Mouse (Mus musculus) midbrain, embryonic 14.5 days (tissue): ENCODE data around the gene Zfp738. TPM values are rescaled to one million over a fixed set of nuclear protein-coding genes. Genes with fewer than 3 reads are reported as not detected.
"Not testable (repeated sequence)": the region's sequence is repeated elsewhere in the genome, so short reads cannot be mapped to it uniquely, and the experiment has no call there.

ENCODE experiments used
- ATAC-seq: fragments of 200-750 bp; cut with Nextera tagmentation; 2 replicates; pipeline ENCODE4 v1.8.0; 2017; ENCODE audit warnings: moderate number of reproducible peaks, moderate library complexity; ENCODE audit not compliant: low FRiP score, low TSS enrichment
- DNase-seq: peaks from one replicate; pipeline ENCODE4 v3.0.0-alpha.2; 2015
- H3K27ac ChIP-seq: fragments of 300-500 bp; sonication (generic); replicated peaks from 2 replicates; pipeline ENCODE4 v1.5.1; 2014; ENCODE audit warnings: mild to moderate bottlenecking, low read depth, low read length, moderate library complexity
- H3K27me3 ChIP-seq: fragments of 300-500 bp; sonication (generic); 2 replicates; pipeline ENCODE4 v1.6.1; 2014; ENCODE audit warnings: low read length, control low read depth, mixed read lengths; ENCODE audit not compliant: control insufficient read depth, insufficient read depth
- H3K36me3 ChIP-seq: fragments of 300-500 bp; sonication (generic); 2 replicates; pipeline ENCODE4 v1.6.1; 2014; ENCODE audit warnings: low read length, control low read depth; ENCODE audit not compliant: control insufficient read depth, insufficient read depth
- H3K4me1 ChIP-seq: fragments of 300-500 bp; sonication (generic); 2 replicates; pipeline ENCODE4 v1.6.1; 2014; ENCODE audit warnings: mild to moderate bottlenecking, antibody characterized with exemption, low read length, control low read depth; ENCODE audit not compliant: control insufficient read depth, insufficient read depth
- H3K4me2 ChIP-seq: fragments of 300-500 bp; sonication (generic); 2 replicates; pipeline ENCODE4 v1.6.1; 2014; ENCODE audit warnings: mild to moderate bottlenecking, low read length, moderate library complexity
- H3K4me3 ChIP-seq: fragments of 300-500 bp; sonication (generic); replicated peaks from 2 replicates; pipeline ENCODE4 v1.5.1; 2014; ENCODE audit warnings: low read depth, low read length
- H3K9ac ChIP-seq: fragments of 300-500 bp; sonication (generic); replicated peaks from 2 replicates; pipeline ENCODE4 v1.6.1; 2014; ENCODE audit warnings: mild to moderate bottlenecking, low read length, moderate library complexity
- H3K9me3 ChIP-seq: fragments of 300-500 bp; sonication (generic); 2 replicates; pipeline ENCODE4 v1.6.1; 2016; ENCODE audit warnings: low read length, control low read depth, mixed read lengths; ENCODE audit not compliant: control insufficient read depth
- WGBS: fragments of 180-500 bp; shearing (Covaris S2); extraction: QIAGEN DNeasy Blood & Tissue Kit; methylation state at CpG from one replicate; pipeline ENCODE4 v1.1.7; 2014; 5-methylcytosine and 5-hydroxymethylcytosine counted together
- polyA plus RNA-seq: library from polyadenylated mRNA; unstranded; fragments of >200 nt; fragmentation: Nextera tagmentation; extraction: Ambion mirVana; gene quantifications from 2 replicates; pipeline ENCODE4 v1.2.1, GENCODE M21; 2014

The Zfp738 gene
- polyA plus RNA-seq, 1 experiment from 2014 or later = 15.9 TPM

DNA sequence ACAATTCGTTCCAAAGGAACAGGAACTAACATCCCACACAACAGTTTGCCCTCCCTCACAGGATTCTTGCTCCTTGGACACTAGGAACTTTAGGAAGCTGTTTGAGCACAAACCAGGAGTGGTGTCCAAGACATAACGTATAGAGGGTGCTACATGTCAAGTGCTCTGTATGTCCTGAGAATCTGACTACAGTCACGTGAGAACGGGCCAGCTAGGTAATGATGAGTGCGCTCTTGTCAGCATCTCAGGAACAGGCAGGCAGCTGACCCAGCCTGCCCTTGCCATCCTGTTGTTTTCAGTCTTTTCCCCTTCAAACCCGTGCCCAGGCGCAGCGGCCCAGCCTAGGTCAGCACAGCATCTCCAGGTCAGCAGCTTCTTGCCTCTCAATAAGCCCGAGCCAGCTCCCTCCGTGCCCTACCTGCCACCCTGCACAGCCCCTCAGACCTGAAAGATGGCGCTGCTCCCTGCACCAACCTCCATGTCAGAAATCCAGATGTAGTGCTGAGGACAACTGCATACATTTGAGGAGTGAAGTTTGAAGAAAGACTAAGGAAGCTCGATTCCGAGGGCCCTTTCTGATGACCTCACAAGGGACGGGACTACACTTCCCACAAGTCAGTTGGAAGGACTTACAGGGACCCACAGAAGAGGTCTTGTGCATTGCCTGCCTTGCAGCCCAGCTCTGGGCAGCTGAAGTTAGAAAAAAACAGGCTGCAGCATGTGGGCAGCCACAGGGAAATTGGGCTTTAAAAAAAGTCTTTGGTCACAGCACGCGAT is 3.7 kb downstream of the Zfp738 start:
- peak; percentile 100 for ATAC-seq
- H3K9me3 ChIP-seq, H3K27ac ChIP-seq, H3K36me3 ChIP-seq, H3K27me3 ChIP-seq, H3K4me1 ChIP-seq: not testable (repeated sequence)
- 13% methylated on average over 16 of the region's 16 CpGs for WGBS
- Histone ChIP-seq H3K9ac (peak overlapping the region; percentile 60), H3K4me2 (peak overlapping the region; percentile 67), H3K4me3 (peak overlapping the region; percentile 56)
- DNase-seq = peak; percentile 94

DNA sequence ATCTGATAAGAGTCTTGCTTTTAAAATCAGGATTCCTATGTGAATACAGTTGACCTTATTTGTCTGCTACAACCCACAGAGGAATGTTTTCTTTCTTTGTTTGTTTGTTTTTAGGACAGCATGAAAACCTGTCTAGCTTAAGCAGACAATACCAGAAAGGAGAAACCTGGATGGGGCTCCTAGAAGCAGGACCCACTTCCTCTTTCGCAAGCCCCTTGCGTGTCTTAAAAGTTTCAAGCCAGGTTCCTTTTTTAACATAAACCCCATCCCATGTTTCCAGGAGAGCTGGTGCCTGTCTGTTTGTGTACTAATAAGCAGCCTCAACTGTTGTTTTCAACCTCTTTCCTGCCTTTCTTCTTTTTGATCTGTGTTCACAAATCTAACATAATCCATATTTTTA is 12.0 kb downstream of the Zfp738 start:
- H3K4me3 ChIP-seq = no peak overlapping the region
- no peak for DNase-seq
- no peak for ATAC-seq
- no peak overlapping the region for H3K4me2 ChIP-seq
- no peaks in the 10 kb centered on the region for H3K9me3 ChIP-seq
- WGBS = 93% methylated on average over 2 of the region's 2 CpGs
- H3K4me1 ChIP-seq = no peaks in the 10 kb centered on the region
- H3K27ac ChIP-seq = no peak overlapping the region
- H3K36me3 ChIP-seq = peaks cover 4% of the 10 kb centered on the region
- H3K9ac ChIP-seq = no peak overlapping the region
- H3K27me3 ChIP-seq = no peaks in the 10 kb centered on the region

DNA sequence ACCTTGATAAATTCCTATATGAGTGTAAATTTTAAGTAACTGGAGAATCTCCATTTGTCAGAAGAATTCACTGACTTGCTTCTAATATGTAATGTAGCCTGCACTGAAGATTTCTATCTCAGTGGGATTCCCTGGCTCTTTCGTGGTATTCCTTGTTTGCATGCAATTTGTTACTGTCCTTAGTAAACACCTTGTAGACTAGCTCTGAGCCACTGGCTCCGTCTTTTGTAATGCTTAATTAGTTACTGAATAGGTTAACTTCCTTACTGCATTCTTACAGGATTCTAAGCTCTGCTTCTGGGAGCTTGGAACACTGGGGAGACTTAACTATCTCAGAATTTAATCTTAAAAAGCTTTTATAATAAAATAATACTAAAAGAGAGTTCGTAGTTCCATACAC is 34.4 kb downstream of the Zfp738 start:
- DNase-seq (no peak), ATAC-seq (no peak)
- Histone ChIP-seq H3K4me3 (no peak overlapping the region), H3K9ac (no peak overlapping the region), H3K36me3 (no peaks in the 10 kb centered on the region), H3K9me3 (no peaks in the 10 kb centered on the region), H3K27ac (no peak overlapping the region), H3K4me1 (no peaks in the 10 kb centered on the region), H3K27me3 (no peaks in the 10 kb centered on the region), H3K4me2 (no peak overlapping the region)
- 33% methylated on average over 3 of the region's 3 CpGs for WGBS

DNA sequence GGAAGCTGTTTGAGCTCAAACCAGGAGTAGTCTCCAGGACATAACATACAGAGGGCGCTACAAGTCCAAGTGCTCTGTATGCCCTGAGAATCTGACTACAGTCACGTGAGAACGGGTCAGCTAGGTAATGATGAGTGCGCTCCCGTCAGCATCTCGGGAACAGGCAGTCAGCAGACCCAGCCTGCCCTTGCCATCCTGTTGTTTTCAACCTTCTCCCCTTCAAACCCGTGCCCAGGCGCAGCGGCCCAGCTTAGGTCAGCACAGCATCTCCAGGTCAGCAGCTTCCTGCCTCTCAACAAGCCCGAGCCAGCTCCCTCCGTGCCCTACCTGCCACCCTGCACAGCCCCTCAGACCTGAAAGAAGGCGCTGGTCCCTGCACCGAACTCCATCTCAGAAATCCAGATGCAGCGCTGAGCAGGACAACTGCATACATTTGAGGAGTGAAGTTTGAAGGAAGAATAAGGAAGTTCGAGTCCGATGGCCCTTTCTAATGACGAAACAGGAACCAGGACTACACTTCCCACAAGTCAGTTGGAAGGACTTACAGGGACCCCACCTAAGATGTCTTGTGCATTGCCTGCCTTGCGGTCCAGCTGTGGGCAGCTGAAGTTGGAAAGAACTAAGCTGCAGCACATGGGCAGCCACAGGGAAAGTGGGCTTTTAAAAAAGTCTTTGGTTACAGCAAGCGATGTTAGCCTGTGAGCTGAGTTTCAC is 49.4 kb downstream of the Zfp738 start, which contains the start of the genes Gm49345 and Zfp729a:
TSS of gene Gm49345 (minus strand) at position 476 of the 714 bp plus-strand sequence.
TSS of gene Zfp729a (minus strand) at position 498 of the 714 bp plus-strand sequence.
- Histone ChIP-seq H3K9ac (peak within 1 kb of the TSS; percentile 67), H3K27me3 (no peaks in the 10 kb centered on the region), H3K4me3 (peak within 1 kb of the TSS; percentile 80), H3K4me2 (peak within 1 kb of the TSS; percentile 56), H3K4me1 (no peaks in the 10 kb centered on the region), H3K9me3 (no peaks in the 10 kb centered on the region), H3K36me3 (no peaks in the 10 kb centered on the region), H3K27ac (0 out of 2 replicates have a peak within 1 kb of the TSS, but pooled peaks have one; percentile 41)
- DNase-seq (peak; percentile 94), ATAC-seq (peak; percentile 98)
- WGBS = under 1% methylated on average over 19 of the region's 19 CpGs

DNA sequence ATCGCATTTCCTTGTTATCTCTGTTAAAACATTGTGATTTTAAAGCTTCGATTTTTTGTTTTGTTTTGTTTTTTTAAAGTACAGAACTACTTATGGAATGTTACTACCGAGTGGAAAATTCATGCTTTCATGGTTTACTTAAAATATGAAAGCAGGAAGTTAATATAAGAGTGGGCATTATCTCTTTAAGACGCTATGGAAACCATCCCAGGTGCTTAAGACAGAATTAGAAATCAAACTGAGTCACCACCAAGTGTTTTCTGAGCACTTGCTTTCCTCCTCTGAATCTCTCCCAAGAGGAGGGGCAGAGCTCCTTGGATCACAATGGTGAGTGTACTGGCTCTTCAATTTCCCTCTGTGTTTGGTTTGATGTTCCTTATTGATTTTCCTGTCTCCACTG is 76.8 kb downstream of the Zfp738 start:
- H3K4me1 ChIP-seq = peaks cover 6% of the 10 kb centered on the region
- ATAC-seq (no peak), DNase-seq (peak; percentile 1)
- H3K9me3 ChIP-seq = no peaks in the 10 kb centered on the region
- H3K4me3 ChIP-seq = no peak overlapping the region
- H3K27ac ChIP-seq = no peak overlapping the region
- no peaks in the 10 kb centered on the region for H3K27me3 ChIP-seq
- 91% methylated on average over 4 of the region's 4 CpGs for WGBS
- H3K36me3 ChIP-seq = no peaks in the 10 kb centered on the region
- no peak overlapping the region for H3K9ac ChIP-seq
- H3K4me2 ChIP-seq = no peak overlapping the region

DNA sequence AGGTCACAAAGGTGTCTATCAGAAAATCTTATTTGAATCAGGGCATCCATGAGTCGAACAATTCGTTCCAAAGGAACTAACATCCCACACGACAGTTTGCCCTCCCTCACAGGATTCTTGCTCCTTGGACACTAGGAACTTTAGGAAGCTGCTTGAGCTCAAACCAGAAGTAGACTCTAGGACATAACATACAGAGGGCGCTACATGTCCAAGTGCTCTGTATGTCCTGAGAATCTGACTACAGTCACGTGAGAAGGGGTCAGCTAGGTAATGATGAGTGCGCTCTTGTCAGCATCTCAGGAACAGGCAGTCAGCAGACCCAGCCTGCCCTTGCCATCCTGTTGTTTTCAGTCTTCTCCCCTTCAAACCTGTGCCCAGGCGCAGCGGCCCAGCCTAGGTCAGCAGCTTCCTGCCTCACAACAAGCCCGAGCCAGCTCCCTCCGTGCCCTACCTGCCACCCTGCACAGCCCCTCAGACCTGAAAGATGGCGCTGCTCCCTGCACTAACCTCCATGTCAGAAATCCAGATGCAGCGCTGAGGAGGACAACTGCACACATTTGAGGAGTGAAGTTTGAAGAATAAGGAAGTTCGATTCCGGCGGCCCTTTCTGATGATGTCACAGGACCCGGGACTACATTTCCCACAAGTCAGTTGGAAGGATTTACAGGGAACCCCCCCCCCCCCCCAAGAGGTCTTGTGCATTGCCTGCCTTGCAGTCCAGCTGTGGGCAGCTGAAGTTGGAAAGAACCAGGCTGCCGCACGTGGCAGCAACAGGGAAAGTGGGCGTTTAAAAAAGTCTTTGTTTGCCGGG is 77.6 kb downstream of the Zfp738 start, which contains the start of gene Zfp729b:
TSS of gene Zfp729b (minus strand) at position 642 of the 811 bp plus-strand sequence.
- Histone ChIP-seq H3K4me1 (peaks cover 6% of the 10 kb centered on the region), H3K4me2 (peak within 1 kb of the TSS; percentile 62), H3K9me3 (no peaks in the 10 kb centered on the region), H3K36me3 (no peaks in the 10 kb centered on the region), H3K9ac (peak within 1 kb of the TSS; percentile 60), H3K4me3 (peak within 1 kb of the TSS; percentile 65), H3K27me3 (no peaks in the 10 kb centered on the region), H3K27ac (peak within 1 kb of the TSS; percentile 67)
- WGBS = 2% methylated on average over 20 of the region's 20 CpGs
- ATAC-seq (peak; percentile 97), DNase-seq (peak; percentile 94)

Other genes starting within 250 kb of the Zfp738 start
- gene Zfp874a, start 235.4 kb downstream of the Zfp738 start, polyA plus RNA-seq = 6.0 and 7.6 TPM in 2 replicates
- 2.3 and 2.7 TPM in 2 replicates for gene Zfp874b, start 202.8 kb downstream of the Zfp738 start, polyA plus RNA-seq
- gene Zfp58, start 186.5 kb downstream of the Zfp738 start, polyA plus RNA-seq = 10.1 and 15.5 TPM in 2 replicates
- 0.42 TPM in 1 of 2 replicates, not detected in the other for gene Gm26965, start 160.9 kb downstream of the Zfp738 start, polyA plus RNA-seq
- gene Zfp87, start 160.9 kb downstream of the Zfp738 start, polyA plus RNA-seq = 39.9 and 45.3 TPM in 2 replicates
- gene Zfp748, start 133.2 kb downstream of the Zfp738 start, polyA plus RNA-seq = 18.1 and 22.0 TPM in 2 replicates
- gene Zfp729b, start 77.4 kb downstream of the Zfp738 start, polyA plus RNA-seq = 4.8 and 6.6 TPM in 2 replicates
- gene Gm49345, start 49.3 kb downstream of the Zfp738 start, polyA plus RNA-seq = not detected in 2 replicates
- gene Zfp729a, start 49.3 kb downstream of the Zfp738 start, polyA plus RNA-seq = 4.1 and 4.3 TPM in 2 replicates
- 5.4 and 6.7 TPM in 2 replicates for gene Zfp65, start 42.1 kb upstream of the Zfp738 start, polyA plus RNA-seq
- 10.5 and 11.1 TPM in 2 replicates for gene Zfp85, start 68.2 kb upstream of the Zfp738 start, polyA plus RNA-seq
- gene Zfp493, start 92.6 kb upstream of the Zfp738 start, polyA plus RNA-seq = 2.6 and 3.6 TPM in 2 replicates
- gene Zfp273, start 126.7 kb upstream of the Zfp738 start, polyA plus RNA-seq = 15.1 and 15.5 TPM in 2 replicates
- 5.0 and 6.1 TPM in 2 replicates for gene Gm10037, start 144.0 kb upstream of the Zfp738 start, polyA plus RNA-seq
- not detected in 2 replicates for gene BC048507, start 176.3 kb upstream of the Zfp738 start, polyA plus RNA-seq